Mouse (Mus musculus) lung, postnatal 0 days (tissue): ENCODE results near the gene Smim22. TPM values are rescaled to one million over a fixed set of nuclear protein-coding genes. Genes with fewer than 3 reads are reported as not detected.

Experiments
- ATAC-seq: fragments of 200-750 bp; cut with Nextera tagmentation; 2 replicates; pipeline ENCODE4 v1.8.0; 2017; ENCODE audit warnings: moderate library complexity
- DNase-seq: peaks from one replicate; pipeline ENCODE4 v3.0.0-alpha.2; 2016; ENCODE audit warnings: low spot score
- H3K27ac ChIP-seq: fragments of 300-500 bp; sonication (generic); 2 replicates; pipeline ENCODE4 v1.5.1; 2014; ENCODE audit warnings: antibody characterized with exemption, mild to moderate bottlenecking, low read length, mixed read lengths
- H3K27me3 ChIP-seq: fragments of 300-500 bp; sonication (generic); replicated peaks from 2 replicates; pipeline ENCODE4 v1.6.1; 2014; ENCODE audit warnings: low read length, mixed read lengths; ENCODE audit not compliant: insufficient read depth
- H3K36me3 ChIP-seq: fragments of 300-500 bp; sonication (generic); 2 replicates; pipeline ENCODE4 v1.6.1; 2014; ENCODE audit warnings: low read length, mixed read lengths; ENCODE audit not compliant: insufficient read depth
- H3K4me1 ChIP-seq: fragments of 300-500 bp; sonication (generic); 2 replicates; pipeline ENCODE4 v1.6.1; 2014; ENCODE audit warnings: antibody characterized with exemption, low read depth, low read length, mixed read lengths; ENCODE audit not compliant: insufficient read depth
- H3K4me2 ChIP-seq: fragments of 300-500 bp; sonication (generic); replicated peaks from 2 replicates; pipeline ENCODE4 v1.6.1; 2014; ENCODE audit warnings: low read depth, mild to moderate bottlenecking, low read length, moderate library complexity, mixed read lengths
- H3K4me3 ChIP-seq: fragments of 300-500 bp; sonication (generic); 2 replicates; pipeline ENCODE4 v1.5.1; 2014; ENCODE audit warnings: low read depth, low read length
- H3K9ac ChIP-seq: fragments of 300-500 bp; sonication (generic); replicated peaks from 2 replicates; pipeline ENCODE4 v1.6.1; 2014; ENCODE audit warnings: low read depth, mild to moderate bottlenecking
- H3K9me3 ChIP-seq: fragments of 300-500 bp; sonication (generic); 2 replicates; pipeline ENCODE4 v1.6.1; 2016; ENCODE audit warnings: low read length, mixed read lengths
- CTCF ChIP-seq: IDR thresholded peaks from 2 replicates; pipeline ENCODE4 v1.5.1; 2016; ENCODE audit warnings: antibody characterized with exemption, mild to moderate bottlenecking
- EP300 ChIP-seq: IDR thresholded peaks from 2 replicates; pipeline ENCODE4 v1.6.1; 2016; ENCODE audit warnings: antibody characterized with exemption, mild to moderate bottlenecking, control low read depth
- WGBS: fragments of 180-500 bp; shearing (Covaris S2); extraction: QIAGEN DNeasy Blood & Tissue Kit; methylation state at CpG from one replicate; pipeline ENCODE4 v1.1.7; 2014; 5-methylcytosine and 5-hydroxymethylcytosine counted together
- polyA plus RNA-seq: library from polyadenylated mRNA; unstranded; fragments of >200 nt; fragmentation: Nextera tagmentation; extraction: Ambion mirVana; gene quantifications from 2 replicates; pipeline ENCODE4 v1.2.1, GENCODE M21; 2015

Smim22 gene
- polyA plus RNA-seq, 1 experiment from 2014 or later, result 59.4 TPM

DNA sequence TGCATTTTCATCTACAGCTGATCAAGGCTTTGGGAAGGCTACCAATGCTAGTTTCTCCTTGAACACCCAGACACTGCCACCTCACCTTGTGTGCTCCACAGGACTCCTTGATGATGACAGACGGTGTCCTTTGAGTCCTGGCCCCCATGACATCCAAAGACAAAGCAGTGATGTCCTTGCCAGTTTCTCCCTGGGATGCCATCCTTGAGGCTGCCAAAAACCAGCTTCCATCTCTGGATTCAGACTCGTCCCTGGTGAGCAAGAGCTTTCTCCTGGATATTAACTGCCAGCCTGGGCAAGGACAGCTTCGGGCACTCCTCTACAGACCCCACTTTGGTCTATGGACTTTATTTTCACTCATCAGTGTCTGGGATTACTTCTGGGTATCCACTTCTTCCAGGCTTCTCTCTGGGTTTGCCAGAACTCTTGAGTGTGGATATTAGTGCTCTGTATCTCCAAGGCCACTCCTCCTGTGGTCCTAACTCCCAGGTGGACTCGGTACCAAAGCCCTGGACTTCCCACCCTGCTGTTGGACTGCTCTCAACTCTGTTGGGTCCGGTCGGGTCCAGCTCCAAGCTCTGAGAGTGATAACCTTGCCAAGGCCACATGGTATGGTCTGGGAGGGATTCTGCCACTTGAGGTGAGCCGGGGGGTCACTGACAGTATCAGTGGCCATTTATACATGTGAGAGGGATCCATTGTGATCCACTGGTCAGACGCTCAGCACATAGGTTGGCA, 41.5 kb upstream of the Smim22 start:
- H3K27ac ChIP-seq, result no peak overlapping the region
- no peak overlapping the region for H3K4me3 ChIP-seq
- no peaks in the 10 kb centered on the region for H3K9me3 ChIP-seq
- H3K27me3 ChIP-seq, result no peaks in the 10 kb centered on the region
- H3K4me2 ChIP-seq, result peak overlapping the region; percentile 85; the same call in 1 of the 2 replicates
- 87% methylated on average over 8 of the region's 8 CpGs for WGBS
- H3K9ac ChIP-seq, result no peak overlapping the region
- TF ChIP-seq CTCF, result no peak
- TF ChIP-seq EP300, result no peak
- H3K4me1 ChIP-seq, result peaks cover 5% of the 10 kb centered on the region; the same call in 1 of the 2 replicates
- ATAC-seq (no peak), DNase-seq (no peak)
- no peaks in the 10 kb centered on the region for H3K36me3 ChIP-seq

DNA sequence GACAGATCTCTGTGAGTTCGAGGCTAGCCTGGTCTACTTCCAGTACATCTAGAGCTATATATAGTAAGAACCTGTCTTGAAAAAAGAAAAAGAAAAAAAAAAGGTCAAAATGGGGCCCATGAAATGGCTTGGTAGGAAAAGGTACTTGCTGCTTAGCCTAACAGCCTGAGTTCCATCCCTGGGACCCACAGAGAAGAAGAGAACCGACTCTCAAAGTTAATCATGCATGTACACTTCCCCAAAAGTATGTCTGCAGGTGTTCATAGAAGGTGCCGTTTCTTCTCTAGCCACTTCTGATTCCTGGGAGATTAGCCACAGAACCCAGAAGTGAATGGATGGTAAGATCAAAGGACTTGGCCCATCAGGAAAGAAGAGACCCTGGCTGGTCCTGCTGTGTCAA, 38.7 kb upstream of the Smim22 start:
- 72% methylated on average over 3 of the region's 3 CpGs for WGBS
- Histone ChIP-seq H3K4me1 (no peaks in the 10 kb centered on the region), H3K4me3 (no peak overlapping the region), H3K27ac (no peak overlapping the region), H3K27me3 (no peaks in the 10 kb centered on the region), H3K9ac (no peak overlapping the region), H3K36me3 (no peaks in the 10 kb centered on the region), H3K4me2 (no peak overlapping the region), H3K9me3 (no peaks in the 10 kb centered on the region)
- no peak for ATAC-seq
- no peak for DNase-seq
- no peak for TF ChIP-seq CTCF
- TF ChIP-seq EP300, result no peak

DNA sequence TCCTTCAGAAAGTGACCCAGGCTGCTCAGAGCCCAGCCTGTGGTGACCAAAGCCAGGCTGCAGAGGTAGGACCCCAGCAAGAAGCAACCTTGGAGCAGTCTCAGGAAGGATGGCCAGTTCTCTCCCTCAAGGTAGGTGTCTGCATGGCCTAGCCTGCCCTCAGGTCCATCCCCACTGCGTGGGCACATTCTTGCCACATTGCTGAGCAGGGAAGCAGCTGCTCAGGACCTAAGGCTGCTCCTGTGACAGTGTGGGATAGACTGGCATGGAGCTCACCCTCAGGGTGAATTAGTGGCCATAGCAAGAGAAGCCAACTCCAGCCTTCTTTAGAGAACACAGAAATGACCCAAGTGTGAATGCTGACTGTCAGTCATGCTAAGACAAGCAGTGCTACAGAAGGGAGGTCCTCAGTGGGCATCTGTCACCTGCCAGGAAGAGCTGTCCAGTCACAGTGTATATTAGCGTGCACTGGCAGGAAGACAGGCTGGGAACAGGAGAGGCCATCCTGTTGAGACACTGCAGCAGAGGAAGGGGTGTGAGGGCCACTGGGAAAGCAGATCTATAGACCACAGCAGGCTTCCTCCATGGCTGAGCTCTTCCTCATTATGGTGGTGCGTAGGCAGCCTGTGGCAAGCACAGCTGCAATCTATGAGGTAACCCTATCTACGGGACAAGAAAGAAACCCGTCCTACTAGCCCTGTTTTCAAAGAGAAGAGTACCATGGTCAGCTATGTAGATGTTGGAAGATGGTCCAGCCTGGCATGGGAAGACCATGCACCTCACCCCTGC, 37.8 kb upstream of the Smim22 start:
- 80% methylated on average over 5 of the region's 5 CpGs for WGBS
- Histone ChIP-seq H3K27ac (no peak overlapping the region), H3K9ac (no peak overlapping the region), H3K9me3 (no peaks in the 10 kb centered on the region), H3K4me2 (no peak overlapping the region), H3K27me3 (no peaks in the 10 kb centered on the region), H3K4me3 (no peak overlapping the region), H3K36me3 (no peaks in the 10 kb centered on the region), H3K4me1 (no peaks in the 10 kb centered on the region)
- DNase-seq, result peak; percentile 41
- ATAC-seq, result peak; percentile 32; the same call in 1 of the 2 replicates
- TF ChIP-seq EP300 (0 out of 2 replicates have a peak, but pooled peaks have one; percentile 22), CTCF (no peak)

- WGBS, result 58% methylated on average over 4 of the region's 4 CpGs
- Histone ChIP-seq H3K27me3 (no peaks in the 10 kb centered on the region), H3K36me3 (no peaks in the 10 kb centered on the region), H3K27ac (peak overlapping the region; percentile 71), H3K9me3 (no peaks in the 10 kb centered on the region), H3K9ac (no peak overlapping the region), H3K4me1 (no peaks in the 10 kb centered on the region), H3K4me2 (no peak overlapping the region), H3K4me3 (no peak overlapping the region)
- peak; percentile 78 for DNase-seq
- peak; percentile 89 for ATAC-seq
- TF ChIP-seq CTCF (no peak), EP300 (peak; percentile 84)
Observed at GRCm38 (mm10) chr16:4971626-4972025, 35.5 kb upstream of the Smim22 start.

DNA sequence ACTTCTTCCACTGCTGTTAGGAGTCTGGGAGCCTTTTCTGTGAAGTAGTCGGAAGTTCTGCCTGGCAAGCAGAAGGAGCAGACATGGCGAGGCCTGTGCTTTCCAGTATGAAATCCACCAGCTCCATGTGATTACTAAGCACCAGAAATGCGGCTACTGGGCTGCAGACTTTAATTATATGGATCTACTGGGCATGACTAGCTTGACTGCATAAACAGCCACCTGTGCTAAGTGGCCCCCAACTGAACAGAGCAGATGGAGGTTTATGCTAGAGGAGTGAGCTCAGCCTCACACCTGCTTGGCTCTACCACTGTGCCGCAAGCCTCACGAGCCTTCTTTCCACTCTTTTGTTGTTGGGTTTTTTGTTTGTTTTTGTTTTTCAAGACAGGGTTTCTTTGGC, 32.6 kb upstream of the Smim22 start:
- no peak overlapping the region for H3K4me2 ChIP-seq
- no peak for TF ChIP-seq CTCF
- no peak for TF ChIP-seq EP300
- ATAC-seq (no peak), DNase-seq (no peak)
- no peaks in the 10 kb centered on the region for H3K36me3 ChIP-seq
- H3K27ac ChIP-seq, result no peak overlapping the region
- no peak overlapping the region for H3K4me3 ChIP-seq
- no peaks in the 10 kb centered on the region for H3K9me3 ChIP-seq
- no peaks in the 10 kb centered on the region for H3K4me1 ChIP-seq
- no peaks in the 10 kb centered on the region for H3K27me3 ChIP-seq
- no peak overlapping the region for H3K9ac ChIP-seq
- 86% methylated on average over 5 of the region's 5 CpGs for WGBS

- Histone ChIP-seq H3K27ac (no peak overlapping the region), H3K4me1 (no peaks in the 10 kb centered on the region), H3K36me3 (no peaks in the 10 kb centered on the region), H3K9ac (no peak overlapping the region), H3K4me3 (no peak overlapping the region), H3K4me2 (no peak overlapping the region), H3K9me3 (no peaks in the 10 kb centered on the region), H3K27me3 (no peaks in the 10 kb centered on the region)
- WGBS, result 57% methylated on average over 2 of the region's 2 CpGs
- DNase-seq (no peak), ATAC-seq (no peak)
- no peak for TF ChIP-seq EP300
- no peak for TF ChIP-seq CTCF
Observed at GRCm38 (mm10) chr16:4976180-4976579, 30.9 kb upstream of the Smim22 start.
